Mouse (Mus musculus): Measurements from ENCODE around the gene Bcl2.

Gene Bcl2

DNA sequence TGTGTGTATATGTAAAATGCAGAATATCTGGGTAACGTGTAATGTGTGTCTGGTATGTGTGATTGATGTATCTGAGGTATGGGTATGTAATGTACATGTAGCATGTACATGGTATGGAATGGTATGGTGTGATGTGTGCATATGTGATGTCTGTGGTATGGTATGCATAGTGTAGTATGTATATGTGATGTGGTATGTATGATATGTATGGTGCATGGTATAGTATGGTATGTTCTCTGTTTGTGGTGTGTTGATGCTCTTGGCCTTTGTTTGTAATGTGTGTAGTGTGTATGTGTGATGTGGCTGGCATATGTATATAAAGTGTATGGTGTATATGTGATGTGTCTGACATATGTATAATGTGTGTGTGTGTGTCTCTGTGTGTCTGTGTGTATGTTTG, 206.5 kb downstream of the Bcl2 start:
- DNase-seq (ENCODE audit: extremely low spot score), result no peak

DNA sequence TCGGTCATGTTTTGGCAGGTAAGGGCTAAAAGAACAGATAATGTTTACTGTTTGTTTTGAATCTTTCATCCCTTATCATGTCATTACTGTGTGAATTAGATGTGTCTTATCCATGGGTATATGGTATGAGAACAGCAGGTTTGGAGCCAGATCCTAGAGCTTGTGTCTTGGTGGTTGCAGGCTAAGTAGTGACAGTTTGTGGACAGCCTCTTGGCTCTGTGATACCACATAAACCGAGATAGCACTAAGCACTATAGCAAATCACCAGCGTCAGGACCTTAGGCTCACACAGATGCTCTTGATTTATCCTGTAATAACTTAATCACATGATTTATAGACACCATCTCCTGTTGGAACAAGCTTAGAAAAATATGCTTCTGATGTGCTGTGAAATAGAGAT, 210.2 kb downstream of the Bcl2 start:
- DNase-seq (ENCODE audit: extremely low spot score), result no peak

DNA sequence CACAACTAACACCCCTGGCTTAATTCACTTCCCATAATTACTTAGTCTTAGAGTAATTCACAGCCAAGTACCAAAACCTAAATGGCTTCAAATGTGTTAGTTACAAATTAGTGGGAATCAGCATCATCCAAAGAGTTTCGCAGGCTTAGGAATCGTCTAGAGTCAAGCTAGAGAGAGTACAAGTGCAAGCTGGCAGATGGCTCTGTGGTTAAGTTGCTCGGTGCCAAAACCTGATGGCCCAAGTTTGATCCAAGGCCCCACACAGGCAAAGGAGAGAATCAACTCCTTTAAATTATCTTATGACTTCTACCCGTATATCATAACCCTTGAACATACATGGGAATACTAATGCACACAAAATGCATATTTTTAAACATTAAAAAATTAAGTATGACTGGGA, 210.7 kb downstream of the Bcl2 start:
- no peak for DNase-seq (ENCODE audit: extremely low spot score)

DNA sequence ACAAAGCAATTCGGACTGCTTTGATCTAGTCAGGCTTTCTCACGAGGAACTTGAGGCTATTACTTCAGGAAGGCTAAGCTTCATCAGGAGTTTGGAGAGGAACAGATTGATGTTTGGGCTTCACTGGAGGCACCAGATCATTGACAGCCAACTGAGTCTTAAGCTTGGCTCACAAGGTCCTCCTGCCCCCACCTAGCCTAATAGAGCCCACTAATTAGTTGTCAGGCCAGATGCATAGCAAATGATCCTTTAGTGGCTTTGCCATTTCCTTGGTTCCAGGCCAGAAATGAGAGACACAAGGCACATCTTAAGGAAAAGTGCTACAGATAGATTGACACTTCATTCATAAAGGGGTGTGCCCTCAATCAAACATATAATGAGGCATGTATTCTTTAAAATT, 216.1 kb downstream of the Bcl2 start:
- DNase-seq (ENCODE audit: extremely low spot score), result no peak

All from embryo, embryonic 9.5 days (tissue).